Mouse (Mus musculus) large intestine, adult 2 months (tissue): ENCODE results near the gene Creld2. TPM values are rescaled to one million over a fixed set of nuclear protein-coding genes. Genes with fewer than 3 reads are reported as not detected.
"Not testable (repeated sequence)": the region's sequence is repeated elsewhere in the genome, so short reads cannot be mapped to it uniquely, and the experiment has no call there.

Experiments used
- DNase-seq: peaks from one replicate; pipeline ENCODE4 v3.0.0-alpha.2; 2012; ENCODE audit warnings: low read depth, low spot score
- WGBS: fragments of 180-500 bp; shearing (Covaris S2); methylation state at CpG from one replicate; pipeline ENCODE4 v1.1.7; 2018; 5-methylcytosine and 5-hydroxymethylcytosine counted together
- polyA plus RNA-seq: library from polyadenylated mRNA; depleted of rRNA; stranded (reverse); fragments of >200 nt; gene quantifications from 2 replicates; pipeline ENCODE4 v1.2.3, GENCODE M21; 2012; rRNA removed

The Creld2 gene
- polyA plus RNA-seq, result 71.9 and 84.3 TPM in 2 replicates

GRCm38 (mm10) chr15:88819026-88819905, at the start of gene Creld2, which contains the start of gene Alg12:
TSS of gene Creld2 (plus strand) at chr15:88819646.
TSS of gene Alg12 (minus strand) at chr15:88819318.
- WGBS, result under 1% methylated on average over 88 of the region's 88 CpGs
- peak; percentile 96 for DNase-seq

GRCm38 (mm10) chr15:88774630-88775029, 44.8 kb upstream of the Creld2 start:
- WGBS, result 93% methylated on average over 5 of the region's 5 CpGs
- DNase-seq, result not testable (repeated sequence)

- peak; percentile 52 for DNase-seq
- WGBS, result 29% methylated on average over 4 of the region's 4 CpGs
Observed at GRCm38 (mm10) chr15:88792140-88792850, 27.2 kb upstream of the Creld2 start.

- 65% methylated on average over 5 of the region's 5 CpGs for WGBS
- DNase-seq, result not testable (repeated sequence)
Observed at GRCm38 (mm10) chr15:88794729-88795128, 24.7 kb upstream of the Creld2 start.

GRCm38 (mm10) chr15:88799950-88800371, 19.5 kb upstream of the Creld2 start:
- DNase-seq, result no peak
- WGBS, result 29% methylated on average over 11 of the region's 11 CpGs

- 51% methylated on average over 6 of the region's 6 CpGs for WGBS
- DNase-seq, result no peak
Observed at GRCm38 (mm10) chr15:88800921-88801354, 18.5 kb upstream of the Creld2 start.

DNA sequence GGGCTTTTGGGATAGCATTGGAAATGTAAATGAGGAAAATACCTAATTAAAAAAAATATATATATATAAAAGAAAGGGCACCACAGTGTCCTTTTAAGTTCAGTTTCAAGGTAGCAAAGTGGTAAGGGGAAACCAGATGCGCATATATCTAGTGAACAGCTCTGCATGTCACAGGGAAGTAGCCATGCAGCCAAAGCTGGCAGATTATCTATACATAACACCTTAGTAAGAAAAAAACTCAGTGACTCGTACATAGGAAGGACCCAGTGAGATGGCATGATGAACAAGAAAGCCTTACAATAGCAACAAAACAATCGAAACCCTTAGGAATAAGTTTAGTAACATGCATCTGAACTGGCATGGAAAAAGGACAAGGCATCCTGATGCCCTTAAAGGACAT, 17.5 kb upstream of the Creld2 start:
- DNase-seq, result no peak
- WGBS, result 93% methylated on average over 3 of the region's 3 CpGs

DNA sequence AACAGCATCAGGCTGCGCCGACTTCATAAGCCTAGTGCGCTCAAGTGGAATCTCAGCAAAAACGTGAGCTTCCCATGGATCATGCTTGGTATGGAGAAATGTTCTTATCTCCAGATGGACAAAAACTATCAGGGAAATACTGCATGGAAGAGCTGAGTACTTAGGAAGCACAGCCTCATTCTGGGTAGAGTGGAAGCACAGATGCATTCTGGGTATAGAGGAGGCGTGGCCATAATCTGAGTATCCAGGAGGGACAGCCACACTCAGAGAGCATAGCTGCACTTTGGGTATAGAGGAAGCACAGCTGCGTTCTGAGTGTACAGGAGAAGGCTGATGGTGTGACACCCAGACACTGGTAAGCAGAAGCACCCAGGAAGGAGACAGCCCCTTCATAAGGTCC, 17.1 kb upstream of the Creld2 start:
- DNase-seq, result no peak
- WGBS, result 86% methylated on average over 6 of the region's 6 CpGs

DNA sequence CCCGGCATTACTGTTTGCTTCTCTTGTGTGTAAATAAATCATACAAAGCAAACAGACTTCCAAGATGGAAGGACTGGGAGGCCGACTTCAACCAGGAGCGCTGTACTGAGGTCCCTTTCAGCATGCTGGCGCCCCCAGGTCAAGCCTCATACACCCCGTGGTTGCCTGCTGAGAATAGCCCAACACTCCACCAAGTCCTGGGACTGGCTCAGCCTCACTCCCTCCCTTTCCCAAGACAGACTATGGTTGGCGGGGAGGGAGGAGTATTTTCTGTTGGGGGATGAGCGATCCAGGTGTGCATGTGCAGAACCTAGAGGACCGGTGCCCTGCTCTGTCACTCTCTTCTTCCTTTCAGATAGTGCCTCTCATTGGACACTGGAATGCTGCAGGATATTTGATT, 11.3 kb upstream of the Creld2 start:
- no peak for DNase-seq
- 74% methylated on average over 8 of the region's 8 CpGs for WGBS

GRCm38 (mm10) chr15:88810369-88810768, 9.1 kb upstream of the Creld2 start:
- DNase-seq, result no peak
- 98% methylated on average over 2 of the region's 2 CpGs for WGBS

GRCm38 (mm10) chr15:88813262-88813661, 6.2 kb upstream of the Creld2 start:
- DNase-seq, result no peak
- 64% methylated on average over 3 of the region's 3 CpGs for WGBS

DNA sequence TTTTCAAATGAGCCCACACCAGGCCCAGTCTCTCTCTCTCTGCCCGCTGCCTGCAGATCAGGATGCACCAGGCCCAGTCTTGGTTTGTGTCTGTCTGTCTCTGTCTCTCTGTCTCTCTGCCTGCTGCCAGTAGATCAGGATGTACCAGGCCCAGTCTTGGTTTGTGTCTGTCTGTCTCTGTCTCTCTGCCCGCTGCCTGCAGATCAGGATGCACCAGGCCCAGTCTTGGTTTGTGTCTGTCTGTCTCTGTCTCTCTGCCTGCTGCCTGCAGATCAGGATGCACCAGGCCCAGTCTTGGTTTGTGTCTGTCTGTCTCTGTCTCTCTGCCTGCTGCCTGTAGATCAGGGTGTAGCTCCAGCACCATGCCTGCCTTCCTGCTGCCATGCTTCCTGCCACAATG, 5.6 kb upstream of the Creld2 start:
- DNase-seq, result not testable (repeated sequence)
- WGBS, result 98% methylated on average over 2 of the region's 2 CpGs

- 97% methylated on average over 11 of the region's 11 CpGs for WGBS
- no peak for DNase-seq
Observed at GRCm38 (mm10) chr15:88814411-88815047, 4.9 kb upstream of the Creld2 start.

GRCm38 (mm10) chr15:88815196-88815700, 4.2 kb upstream of the Creld2 start:
- no peak for DNase-seq
- 82% methylated on average over 6 of the region's 6 CpGs for WGBS

GRCm38 (mm10) chr15:88819906-88820303, 459 bp downstream of the Creld2 start:
- WGBS, result under 1% methylated on average over 23 of the region's 23 CpGs
- DNase-seq, result no peak

DNA sequence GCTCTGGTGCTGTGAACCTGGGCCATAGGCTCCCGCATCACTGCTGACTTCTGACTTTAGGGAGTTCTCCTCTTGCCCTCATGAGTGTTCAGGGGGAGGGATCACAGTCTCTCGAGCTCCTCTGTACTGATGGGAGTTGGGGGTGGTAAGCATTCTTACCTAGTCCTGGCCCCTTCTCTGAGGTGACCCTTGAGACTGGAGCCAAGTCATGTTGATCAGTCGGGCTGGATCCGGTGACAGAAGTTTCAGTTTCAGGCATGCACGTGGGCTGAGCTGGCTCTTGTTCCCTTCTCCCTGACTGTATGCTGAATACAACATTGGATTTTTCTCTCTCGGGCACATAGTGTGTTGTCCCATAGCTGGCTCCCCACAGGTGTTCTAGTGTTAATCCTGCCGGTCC, 2.0 kb downstream of the Creld2 start:
- WGBS, result 76% methylated on average over 7 of the region's 7 CpGs

GRCm38 (mm10) chr15:88822513-88822912, 3.1 kb downstream of the Creld2 start:
- no peak for DNase-seq
- 93% methylated on average over 7 of the region's 7 CpGs for WGBS

More for the DNA sequence above, 2.0 kb downstream of the Creld2 start:
- DNase-seq, result no peak

DNA sequence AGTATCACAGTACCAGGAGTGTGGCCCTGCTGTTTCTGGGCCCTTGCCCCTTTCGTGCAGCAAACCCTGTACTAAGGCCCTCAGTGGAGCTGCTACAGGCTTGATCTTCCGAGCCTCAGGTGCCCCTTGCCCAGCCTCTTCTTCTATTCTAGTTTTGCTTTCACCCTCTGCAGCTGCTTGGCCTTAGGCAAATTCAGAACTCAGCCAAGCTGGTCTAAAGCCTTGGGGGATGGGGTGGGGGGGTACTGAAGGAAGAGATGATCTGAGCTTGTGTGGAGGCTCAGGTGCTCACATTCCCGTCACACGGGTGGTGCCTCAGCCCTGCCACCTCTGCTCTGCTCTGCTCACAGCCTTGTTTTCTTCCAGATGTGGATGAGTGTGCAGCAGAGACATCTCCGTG, 3.9 kb downstream of the Creld2 start:
- 87% methylated on average over 5 of the region's 5 CpGs for WGBS

GRCm38 (mm10) chr15:88827466-88827865, 8.0 kb downstream of the Creld2 start:
- 88% methylated on average over 6 of the region's 6 CpGs for WGBS
- no peak for DNase-seq

More for the DNA sequence above, 3.9 kb downstream of the Creld2 start:
- DNase-seq, result no peak
